Mouse (Mus musculus) heart, embryonic 15.5 days (tissue): ENCODE results near the gene Samsn1. TPM values are rescaled to one million over a fixed set of nuclear protein-coding genes. Genes with fewer than 3 reads are reported as not detected.

Source experiments
- ATAC-seq: fragments of 200-750 bp; cut with Nextera tagmentation; replicated peaks from 2 replicates; pipeline ENCODE4 v1.8.0; 2017; ENCODE audit warnings: low read depth, moderate TSS enrichment; ENCODE audit not compliant: insufficient number of reproducible peaks, insufficient read depth, low FRiP score
- H3K27ac ChIP-seq: fragments of 300-500 bp; sonication (generic); 2 replicates; pipeline ENCODE4 v1.5.1; 2015; ENCODE audit warnings: mild to moderate bottlenecking, inconsistent platforms
- H3K27me3 ChIP-seq: fragments of 300-500 bp; sonication (generic); 2 replicates; pipeline ENCODE4 v1.6.1; 2015; ENCODE audit warnings: inconsistent platforms
- H3K36me3 ChIP-seq: fragments of 300-500 bp; sonication (generic); 2 replicates; pipeline ENCODE4 v1.6.1; 2015; ENCODE audit warnings: mild to moderate bottlenecking, inconsistent platforms
- H3K4me1 ChIP-seq: fragments of 300-500 bp; sonication (generic); replicated peaks from 2 replicates; pipeline ENCODE4 v1.6.1; 2015; ENCODE audit warnings: inconsistent platforms
- H3K4me2 ChIP-seq: fragments of 300-500 bp; sonication (generic); 2 replicates; pipeline ENCODE4 v1.6.1; 2015; ENCODE audit warnings: inconsistent platforms, mild to moderate bottlenecking, moderate library complexity
- H3K4me3 ChIP-seq: fragments of 300-500 bp; sonication (generic); 2 replicates; pipeline ENCODE4 v1.5.1; 2015; ENCODE audit warnings: mild to moderate bottlenecking, inconsistent platforms
- H3K9ac ChIP-seq: fragments of 300-500 bp; sonication (generic); 2 replicates; pipeline ENCODE4 v1.6.1; 2015; ENCODE audit warnings: mild to moderate bottlenecking, inconsistent platforms
- H3K9me3 ChIP-seq: fragments of 300-500 bp; sonication (generic); replicated peaks from 2 replicates; pipeline ENCODE4 v1.6.1; 2016; ENCODE audit warnings: inconsistent platforms
- WGBS: fragments of 180-500 bp; shearing (Covaris S2); methylation state at CpG from one replicate; pipeline ENCODE4 v1.1.7; 2015; ENCODE audit warnings: mixed read lengths; 5-methylcytosine and 5-hydroxymethylcytosine counted together
- polyA plus RNA-seq: library from polyadenylated mRNA; unstranded; fragments of >200 nt; fragmentation: Nextera tagmentation; extraction: Ambion mirVana; gene quantifications from 2 replicates; pipeline ENCODE4 v1.2.1, GENCODE M21; 2015

Gene Samsn1
- polyA plus RNA-seq, 1 experiment from 2014 or later: 1.6 TPM

DNA sequence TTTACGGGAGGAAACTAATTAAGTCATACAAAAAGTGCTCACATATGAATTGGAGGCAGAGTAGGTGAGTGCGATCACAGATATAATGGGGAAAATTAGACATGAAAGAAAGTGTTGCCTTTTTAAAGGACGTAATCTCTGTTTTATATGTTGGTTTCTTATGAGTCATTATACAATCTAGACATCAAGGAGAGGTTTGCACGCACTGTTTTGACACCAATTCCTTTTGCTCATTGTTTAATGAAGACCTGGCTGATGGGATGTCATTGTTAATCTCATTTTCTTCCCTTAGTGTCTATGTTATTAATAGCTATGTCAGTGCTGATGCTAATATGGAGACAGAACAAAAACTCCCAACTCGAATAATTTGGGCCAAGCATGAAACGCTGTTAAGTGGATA is 20.3 kb downstream of the Samsn1 start:
- ATAC-seq: no peak
- Histone ChIP-seq H3K27ac (no peak overlapping the region), H3K27me3 (no peaks in the 10 kb centered on the region), H3K4me2 (no peak overlapping the region), H3K9ac (no peak overlapping the region), H3K4me3 (no peak overlapping the region), H3K4me1 (no peaks in the 10 kb centered on the region), H3K9me3 (no peaks in the 10 kb centered on the region), H3K36me3 (no peaks in the 10 kb centered on the region)
- WGBS: 78% methylated on average over 6 of the region's 6 CpGs

DNA sequence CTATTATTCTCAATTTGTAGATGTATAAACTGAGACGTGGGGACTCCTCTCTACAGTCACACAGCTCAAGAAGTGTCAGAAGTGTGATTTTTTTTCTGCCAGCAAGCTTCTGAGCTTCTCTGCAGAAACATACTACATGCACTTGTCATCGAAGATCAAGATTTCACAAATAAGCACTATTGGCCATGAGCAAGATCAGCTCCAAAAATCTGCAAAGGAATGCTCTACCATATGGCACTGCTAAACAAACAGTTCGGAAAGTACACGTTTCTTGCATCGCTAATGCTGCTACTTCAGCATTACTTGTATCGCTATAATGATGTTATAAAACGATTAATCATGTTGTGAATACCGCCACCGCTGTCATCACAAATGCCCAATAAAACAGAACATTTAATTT is 22.0 kb downstream of the Samsn1 start:
- Histone ChIP-seq H3K27me3 (no peaks in the 10 kb centered on the region), H3K4me1 (no peaks in the 10 kb centered on the region), H3K9me3 (no peaks in the 10 kb centered on the region), H3K36me3 (no peaks in the 10 kb centered on the region), H3K4me2 (no peak overlapping the region), H3K27ac (no peak overlapping the region), H3K4me3 (no peak overlapping the region), H3K9ac (no peak overlapping the region)
- 85% methylated on average over 9 of the region's 9 CpGs for WGBS
- ATAC-seq: no peak

DNA sequence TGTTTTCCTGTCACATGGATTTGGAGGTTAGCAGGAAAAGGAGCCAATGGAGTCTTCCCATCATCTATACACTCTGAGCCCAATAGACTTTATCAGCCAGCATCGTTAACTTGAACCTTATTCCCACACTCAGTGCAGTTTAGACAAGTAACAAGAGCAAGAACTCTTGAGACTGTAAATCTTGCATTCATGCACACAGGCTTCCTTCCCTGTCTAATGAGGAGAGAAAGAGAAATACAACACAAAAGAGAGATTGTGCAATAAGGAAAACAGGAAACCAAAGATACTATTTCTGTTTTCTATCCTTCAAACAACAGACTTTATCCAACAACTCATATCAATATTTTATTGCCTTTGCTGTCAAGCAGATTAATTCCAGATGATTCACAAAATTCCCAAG is 31.9 kb downstream of the Samsn1 start:
- WGBS: 59% methylated on average over 1 of the region's 1 CpGs
- no peak for ATAC-seq
- no peaks in the 10 kb centered on the region for H3K4me1 ChIP-seq

DNA sequence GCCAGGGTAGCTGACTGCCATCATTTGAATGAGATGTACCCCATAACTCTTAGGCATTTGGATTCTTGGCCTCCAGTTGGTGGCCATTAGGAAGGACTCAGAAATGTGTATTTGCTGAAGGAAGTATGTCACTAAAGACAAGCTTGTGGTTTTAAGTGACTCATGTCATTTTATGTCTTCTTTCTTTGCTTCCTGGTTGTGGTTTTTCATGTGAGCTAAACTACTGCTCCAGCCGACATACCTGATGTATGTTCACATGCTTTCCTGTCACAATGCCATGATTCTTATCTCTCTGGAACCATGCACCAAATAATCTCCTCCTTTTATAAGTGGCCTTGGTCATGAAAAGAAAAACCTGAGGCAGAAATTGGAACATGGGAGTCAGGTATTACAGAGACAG is 38.2 kb downstream of the Samsn1 start:
- H3K27me3 ChIP-seq: no peaks in the 10 kb centered on the region
- no peak overlapping the region for H3K27ac ChIP-seq
- H3K4me1 ChIP-seq: no peaks in the 10 kb centered on the region
- no peak overlapping the region for H3K4me2 ChIP-seq
- 82% methylated on average over 1 of the region's 1 CpGs for WGBS
- no peak overlapping the region for H3K9ac ChIP-seq
- no peak for ATAC-seq
- no peak overlapping the region for H3K4me3 ChIP-seq
- H3K9me3 ChIP-seq: no peaks in the 10 kb centered on the region
- no peaks in the 10 kb centered on the region for H3K36me3 ChIP-seq

More for the DNA sequence above, 31.9 kb downstream of the Samsn1 start:
- Histone ChIP-seq H3K36me3 (no peaks in the 10 kb centered on the region), H3K27ac (no peak overlapping the region), H3K4me2 (no peak overlapping the region), H3K9ac (no peak overlapping the region), H3K27me3 (no peaks in the 10 kb centered on the region), H3K9me3 (no peaks in the 10 kb centered on the region), H3K4me3 (no peak overlapping the region)

DNA sequence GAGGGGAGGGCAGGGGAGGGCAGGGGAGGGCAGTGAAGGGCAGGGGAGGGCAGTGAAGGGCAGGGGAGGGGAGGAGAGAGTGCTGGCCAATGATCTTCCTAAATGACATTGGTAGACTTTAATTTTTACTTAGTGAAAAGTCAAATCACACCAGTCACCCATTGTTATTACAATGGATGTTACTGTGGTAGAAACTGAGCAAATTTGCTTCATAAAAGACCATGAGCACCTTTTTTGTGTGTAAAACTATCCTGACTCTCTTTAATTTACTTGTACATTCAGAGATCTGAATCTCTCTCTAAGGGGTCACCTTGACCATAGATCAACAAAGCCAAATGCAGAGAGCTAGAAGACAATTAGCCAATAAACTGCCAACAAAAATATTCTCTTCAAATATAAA is 42.7 kb downstream of the Samsn1 start:
- no peaks in the 10 kb centered on the region for H3K4me1 ChIP-seq
- no peak for ATAC-seq
- H3K9me3 ChIP-seq: no peaks in the 10 kb centered on the region
- no peaks in the 10 kb centered on the region for H3K36me3 ChIP-seq
- H3K27ac ChIP-seq: no peak overlapping the region
- H3K4me3 ChIP-seq: no peak overlapping the region
- H3K9ac ChIP-seq: no peak overlapping the region
- H3K27me3 ChIP-seq: no peaks in the 10 kb centered on the region
- H3K4me2 ChIP-seq: no peak overlapping the region

DNA sequence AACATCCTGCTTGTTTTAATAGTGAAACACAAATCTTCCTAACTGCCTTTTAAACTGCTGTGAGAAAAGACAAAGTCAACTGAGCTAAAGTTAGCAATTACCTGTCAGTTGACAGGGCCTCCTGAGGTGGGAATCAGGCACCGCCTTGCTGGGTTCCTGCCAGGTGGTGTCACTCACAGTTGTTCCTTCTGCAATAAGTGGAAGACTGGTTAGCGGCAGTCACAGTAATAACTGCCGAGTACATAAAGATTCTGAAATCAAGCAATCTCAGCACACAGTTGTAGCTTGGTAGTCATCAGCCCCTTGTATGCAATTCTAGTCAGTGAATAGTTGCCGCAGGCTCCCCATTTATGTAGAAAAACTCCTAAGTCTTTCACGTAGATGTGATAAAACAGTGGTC is 44.3 kb downstream of the Samsn1 start:
- Histone ChIP-seq H3K27me3 (no peaks in the 10 kb centered on the region), H3K4me3 (no peak overlapping the region), H3K27ac (no peak overlapping the region), H3K9ac (no peak overlapping the region), H3K4me2 (no peak overlapping the region), H3K4me1 (no peaks in the 10 kb centered on the region), H3K36me3 (no peaks in the 10 kb centered on the region), H3K9me3 (no peaks in the 10 kb centered on the region)
- ATAC-seq: no peak
- WGBS: 75% methylated on average over 5 of the region's 5 CpGs

DNA sequence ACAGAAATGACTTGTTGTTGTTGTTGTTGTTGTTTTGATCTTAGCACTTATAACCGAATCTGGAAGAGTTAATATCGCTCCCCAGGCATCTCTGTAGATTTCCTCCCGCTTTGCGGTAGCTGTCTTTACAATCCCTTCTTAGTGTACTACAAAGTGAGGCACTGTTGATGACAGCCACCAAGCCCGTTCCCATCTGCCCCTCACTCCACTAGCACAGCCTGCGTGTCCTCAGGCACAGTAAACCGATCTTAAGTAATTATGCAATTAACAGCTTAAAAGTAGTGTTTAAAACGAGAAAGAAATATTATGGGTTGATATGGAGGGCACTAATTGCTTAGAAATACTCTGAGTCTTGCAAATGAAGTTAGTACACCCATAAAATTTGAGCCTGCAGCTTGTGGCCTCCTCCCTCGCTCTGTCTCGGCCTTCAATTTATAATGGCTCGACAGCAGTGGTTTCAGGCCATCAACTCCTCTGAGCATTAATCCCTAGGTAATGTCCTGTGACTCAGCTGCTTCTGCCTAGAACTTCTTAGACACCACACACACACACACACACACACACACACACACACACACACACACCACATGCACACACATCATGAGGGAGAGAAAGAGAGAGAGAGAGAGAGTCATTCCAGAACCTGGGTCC is 46.3 kb downstream of the Samsn1 start:
- no peak overlapping the region for H3K4me3 ChIP-seq
- 75% methylated on average over 11 of the region's 11 CpGs for WGBS
- no peaks in the 10 kb centered on the region for H3K27me3 ChIP-seq
- H3K9ac ChIP-seq: no peak overlapping the region
- no peak overlapping the region for H3K4me2 ChIP-seq
- no peak overlapping the region for H3K27ac ChIP-seq
- no peak for ATAC-seq
- no peaks in the 10 kb centered on the region for H3K36me3 ChIP-seq
- no peaks in the 10 kb centered on the region for H3K4me1 ChIP-seq
- no peaks in the 10 kb centered on the region for H3K9me3 ChIP-seq

DNA sequence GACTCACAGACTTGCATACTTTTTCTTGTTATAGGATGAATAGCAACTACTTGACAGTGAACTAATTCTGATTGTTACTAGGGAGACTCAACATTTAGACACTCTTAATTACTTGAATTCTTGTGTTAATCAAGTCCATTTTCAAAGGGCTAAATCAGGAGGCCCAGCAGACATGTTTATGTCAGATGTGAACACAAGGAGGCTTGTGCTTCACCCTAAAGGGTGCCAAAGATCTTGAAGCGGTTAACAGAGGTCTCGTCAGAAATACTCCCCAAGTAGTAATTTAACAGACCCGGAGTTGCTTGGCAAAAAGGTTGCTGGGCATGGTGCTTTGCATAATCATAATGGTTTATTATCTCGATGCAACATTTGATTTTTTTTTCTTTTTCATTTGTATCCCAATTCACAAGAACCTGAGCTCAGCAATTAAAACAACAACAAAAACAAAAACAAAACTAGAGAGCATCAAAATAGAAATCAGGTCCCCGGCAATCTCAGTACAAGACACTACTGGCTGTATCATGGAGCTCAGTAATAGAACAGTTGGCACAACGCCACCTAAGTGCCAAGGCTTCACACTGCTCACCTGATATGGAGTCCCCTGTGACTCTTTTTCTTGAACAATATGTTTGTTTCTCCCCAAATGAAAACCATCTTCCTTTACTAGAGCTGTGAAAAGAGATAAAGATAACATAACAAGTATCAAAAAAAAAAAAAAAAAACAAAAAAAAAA is 51.6 kb downstream of the Samsn1 start:
- WGBS: 79% methylated on average over 6 of the region's 6 CpGs
- no peak for ATAC-seq
- Histone ChIP-seq H3K27me3 (no peaks in the 10 kb centered on the region), H3K4me3 (no peak overlapping the region), H3K9ac (no peak overlapping the region), H3K27ac (no peak overlapping the region), H3K9me3 (no peaks in the 10 kb centered on the region), H3K4me2 (no peak overlapping the region), H3K4me1 (no peaks in the 10 kb centered on the region), H3K36me3 (no peaks in the 10 kb centered on the region)

DNA sequence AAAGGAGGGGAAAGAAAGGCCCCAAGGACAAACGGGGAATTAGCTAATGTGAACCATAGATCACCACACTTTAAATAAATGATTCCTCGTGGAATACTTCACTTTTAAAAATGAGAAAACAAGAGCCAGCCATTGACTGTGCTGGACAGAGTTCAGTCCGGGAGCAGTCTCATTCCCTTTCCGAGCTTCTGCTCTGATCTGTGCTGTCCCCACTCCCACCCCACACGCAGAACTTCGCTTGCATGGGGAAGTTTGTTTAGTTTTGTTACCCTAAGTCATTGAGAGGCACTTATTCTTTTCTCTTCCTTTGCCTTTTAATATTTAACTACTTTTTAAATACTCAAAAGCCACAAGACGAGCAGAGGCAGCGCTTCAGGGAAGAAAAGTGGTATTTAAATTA is 60.1 kb downstream of the Samsn1 start:
- Histone ChIP-seq H3K4me2 (no peak overlapping the region), H3K27ac (no peak overlapping the region), H3K9me3 (no peaks in the 10 kb centered on the region), H3K4me1 (no peaks in the 10 kb centered on the region), H3K9ac (no peak overlapping the region), H3K4me3 (no peak overlapping the region), H3K36me3 (no peaks in the 10 kb centered on the region), H3K27me3 (no peaks in the 10 kb centered on the region)
- 61% methylated on average over 8 of the region's 8 CpGs for WGBS
- ATAC-seq: no peak

DNA sequence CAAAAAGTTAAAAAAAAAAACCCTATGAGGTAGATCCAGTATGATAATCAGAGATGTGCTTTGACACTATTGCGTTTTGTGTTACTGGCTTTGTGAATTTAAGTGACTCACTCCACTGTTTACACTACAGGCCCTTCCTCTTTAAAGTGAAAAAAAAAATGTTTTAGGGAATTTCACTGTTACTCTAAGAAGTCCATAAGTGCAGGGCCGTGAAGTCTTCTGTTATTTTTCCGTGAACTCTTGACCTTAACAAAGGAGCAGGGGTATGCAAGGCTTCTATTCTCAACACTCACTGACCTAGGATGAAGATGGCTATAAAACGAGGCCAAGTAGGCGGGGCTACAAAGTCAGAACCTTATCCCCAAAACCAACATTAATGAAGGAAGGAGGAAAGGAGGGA is 60.6 kb downstream of the Samsn1 start:
- 38% methylated on average over 5 of the region's 5 CpGs for WGBS
- no peaks in the 10 kb centered on the region for H3K4me1 ChIP-seq
- no peak overlapping the region for H3K4me2 ChIP-seq
- no peaks in the 10 kb centered on the region for H3K36me3 ChIP-seq
- H3K27ac ChIP-seq: no peak overlapping the region
- no peak for ATAC-seq
- H3K9ac ChIP-seq: no peak overlapping the region
- H3K4me3 ChIP-seq: no peak overlapping the region
- no peaks in the 10 kb centered on the region for H3K27me3 ChIP-seq
- H3K9me3 ChIP-seq: no peaks in the 10 kb centered on the region

DNA sequence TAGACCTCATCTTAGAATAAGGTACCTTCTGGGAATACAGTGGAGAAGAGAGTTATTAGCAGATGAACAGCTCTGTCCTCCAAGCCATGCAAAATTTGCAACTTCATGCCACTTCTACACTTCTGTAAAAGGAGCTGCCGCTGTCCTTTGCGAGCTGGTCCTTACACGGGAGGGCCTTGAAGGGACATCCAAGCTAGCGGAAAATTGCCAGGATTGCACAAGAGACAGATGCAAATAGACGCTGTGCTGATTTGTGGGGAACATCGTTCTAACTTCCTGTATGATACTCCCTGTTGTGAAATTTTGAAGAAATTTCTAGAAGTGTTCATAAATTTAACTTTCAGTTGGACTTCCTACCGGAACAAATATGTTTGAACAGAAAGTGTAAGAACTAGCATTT is 61.0 kb downstream of the Samsn1 start:
- H3K4me2 ChIP-seq: no peak overlapping the region
- no peaks in the 10 kb centered on the region for H3K27me3 ChIP-seq
- H3K4me3 ChIP-seq: no peak overlapping the region
- WGBS: 82% methylated on average over 7 of the region's 7 CpGs
- no peaks in the 10 kb centered on the region for H3K36me3 ChIP-seq
- no peak for ATAC-seq
- no peaks in the 10 kb centered on the region for H3K9me3 ChIP-seq
- no peaks in the 10 kb centered on the region for H3K4me1 ChIP-seq
- H3K9ac ChIP-seq: no peak overlapping the region
- H3K27ac ChIP-seq: no peak overlapping the region

DNA sequence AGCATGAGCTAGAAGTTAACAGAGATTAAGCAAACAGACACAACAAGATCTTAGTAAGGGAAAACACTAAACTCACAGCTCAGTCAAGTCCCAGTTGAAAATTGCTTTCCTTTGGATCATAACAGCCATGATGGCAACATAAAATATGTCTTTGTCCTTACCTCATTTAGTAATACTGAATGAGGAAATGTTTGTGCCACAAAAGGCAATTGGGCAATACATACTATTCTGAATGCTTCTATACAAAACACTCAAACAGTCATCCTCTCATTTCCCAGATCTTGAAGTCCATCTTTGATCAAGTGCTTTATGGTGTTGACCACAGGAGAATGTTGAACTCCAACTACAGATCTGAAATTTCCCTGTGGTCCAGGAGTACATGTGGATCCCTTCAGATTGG is 88.7 kb downstream of the Samsn1 start:
- Histone ChIP-seq H3K27ac (no peak overlapping the region), H3K27me3 (no peaks in the 10 kb centered on the region), H3K9me3 (no peaks in the 10 kb centered on the region), H3K4me2 (no peak overlapping the region), H3K4me1 (no peaks in the 10 kb centered on the region), H3K9ac (no peak overlapping the region), H3K36me3 (no peaks in the 10 kb centered on the region), H3K4me3 (no peak overlapping the region)
- no peak for ATAC-seq
